Mouse (Mus musculus): ENCODE data around the gene Srcin1. TPM values are rescaled to one million over a fixed set of nuclear protein-coding genes. Genes with fewer than 3 reads are reported as not detected.

Gene Srcin1
- polyA plus RNA-seq, 1 experiment = not detected

- no peaks in the 10 kb centered on the region for H3K36me3 ChIP-seq (ENCODE audit: control insufficient read depth)
- no peaks in the 10 kb centered on the region for H3K9me3 ChIP-seq (ENCODE audit: control insufficient read depth, low read length)
- TF ChIP-seq GATA1 (IDR thresholded peaks at IDR 0.05; ENCODE audit: low read length) (no peak), TAL1 (IDR thresholded peaks at IDR 0.05; ENCODE audit: low read length) (no peak)
- no peak overlapping the region for H3K4me3 ChIP-seq (replicated peaks)
- peaks cover 3% of the 10 kb centered on the region for H3K27me3 ChIP-seq (ENCODE audit: control insufficient read depth)
- peaks cover 16% of the 10 kb centered on the region for H3K4me1 ChIP-seq (ENCODE audit: control insufficient read depth)
These were observed 66.9 kb downstream of the Srcin1 start for GRCm38 (mm10) chr11:97509058-97509457.

- H3K36me3 ChIP-seq (ENCODE audit: control insufficient read depth) = no peaks in the 10 kb centered on the region
- no peak for TF ChIP-seq GATA1 (IDR thresholded peaks at IDR 0.05; ENCODE audit: low read length)
- TF ChIP-seq TAL1 (IDR thresholded peaks at IDR 0.05; ENCODE audit: low read length) = no peak
- no peak overlapping the region for H3K4me3 ChIP-seq (replicated peaks)
- H3K9me3 ChIP-seq (ENCODE audit: control insufficient read depth, low read length) = no peaks in the 10 kb centered on the region
- H3K4me1 ChIP-seq (ENCODE audit: control insufficient read depth) = peaks cover 16% of the 10 kb centered on the region
- H3K27me3 ChIP-seq (ENCODE audit: control insufficient read depth) = peaks cover 3% of the 10 kb centered on the region
These were observed 67.8 kb downstream of the Srcin1 start for GRCm38 (mm10) chr11:97508198-97508597.

- Histone ChIP-seq H3K4me3 (replicated peaks) (no peak overlapping the region), H3K9me3 (ENCODE audit: control insufficient read depth, low read length) (no peaks in the 10 kb centered on the region), H3K4me1 (ENCODE audit: control insufficient read depth) (peaks cover 4% of the 10 kb centered on the region; the same call in 1 of the 2 replicates), H3K36me3 (ENCODE audit: control insufficient read depth) (peaks cover 11% of the 10 kb centered on the region), H3K27me3 (ENCODE audit: control insufficient read depth) (peaks cover 4% of the 10 kb centered on the region)
- no peak for TF ChIP-seq GATA1 (IDR thresholded peaks at IDR 0.05; ENCODE audit: low read length)
- no peak for TF ChIP-seq TAL1 (IDR thresholded peaks at IDR 0.05; ENCODE audit: low read length)
These were observed 69.7 kb downstream of the Srcin1 start for GRCm38 (mm10) chr11:97506331-97506730.

DNA sequence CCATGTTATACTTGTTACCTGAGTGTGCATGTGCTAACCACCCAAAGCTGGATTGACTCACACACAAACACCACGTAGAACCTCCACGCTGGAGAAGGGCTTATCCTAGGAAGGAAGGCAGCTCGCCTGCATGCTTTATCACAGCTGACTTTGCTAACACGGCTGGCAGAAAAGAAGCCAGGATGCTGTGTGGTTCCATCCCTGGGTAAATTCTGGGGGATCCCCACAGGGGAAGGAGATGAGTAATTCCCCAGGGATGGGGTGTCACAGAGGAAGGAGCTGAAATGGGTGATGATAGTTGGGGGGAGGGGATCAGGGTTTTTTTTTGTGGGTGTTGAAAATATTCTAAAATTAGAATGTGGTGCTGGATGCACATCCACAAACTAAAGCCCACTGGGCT is 70.2 kb downstream of the Srcin1 start:
- Histone ChIP-seq H3K4me3 (replicated peaks) (no peak overlapping the region), H3K4me1 (ENCODE audit: control insufficient read depth) (0 out of 2 replicates have a peak, but pooled peaks cover 2% of the 10 kb centered on the region), H3K9me3 (ENCODE audit: control insufficient read depth, low read length) (peaks cover 4% of the 10 kb centered on the region), H3K27me3 (ENCODE audit: control insufficient read depth) (peaks cover 9% of the 10 kb centered on the region), H3K36me3 (ENCODE audit: control insufficient read depth) (peaks cover 16% of the 10 kb centered on the region)
- TF ChIP-seq TAL1 (IDR thresholded peaks at IDR 0.05; ENCODE audit: low read length) (no peak), GATA1 (IDR thresholded peaks at IDR 0.05; ENCODE audit: low read length) (no peak)

DNA sequence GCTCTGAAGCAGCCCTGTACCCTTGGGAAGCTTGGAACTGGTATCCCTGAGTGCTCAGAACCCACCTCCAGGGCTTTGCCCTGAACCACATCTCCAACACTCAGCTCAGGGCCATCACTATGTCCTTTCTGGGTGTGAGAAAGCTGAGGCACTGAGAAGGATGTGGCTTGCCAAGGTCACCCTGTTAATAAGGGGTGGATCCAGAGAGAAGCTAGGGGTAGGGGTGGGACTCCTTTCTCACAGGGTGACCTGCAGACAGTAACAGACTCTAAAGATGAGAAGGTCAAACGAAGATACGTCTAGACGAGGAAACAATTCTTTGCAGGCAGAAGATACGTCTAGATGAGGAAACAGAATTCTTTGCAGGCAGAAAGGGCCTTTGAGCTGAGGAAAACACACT is 73.1 kb downstream of the Srcin1 start:
- H3K27me3 ChIP-seq (ENCODE audit: control insufficient read depth) = peaks cover 24% of the 10 kb centered on the region
- peaks cover 46% of the 10 kb centered on the region for H3K36me3 ChIP-seq (ENCODE audit: control insufficient read depth)
- H3K4me3 ChIP-seq (replicated peaks) = no peak overlapping the region
- peaks cover 25% of the 10 kb centered on the region for H3K9me3 ChIP-seq (ENCODE audit: control insufficient read depth, low read length)
- TF ChIP-seq TAL1 (IDR thresholded peaks at IDR 0.05; ENCODE audit: low read length) (no peak), GATA1 (IDR thresholded peaks at IDR 0.05; ENCODE audit: low read length) (no peak)
- no peaks in the 10 kb centered on the region for H3K4me1 ChIP-seq (ENCODE audit: control insufficient read depth)

DNA sequence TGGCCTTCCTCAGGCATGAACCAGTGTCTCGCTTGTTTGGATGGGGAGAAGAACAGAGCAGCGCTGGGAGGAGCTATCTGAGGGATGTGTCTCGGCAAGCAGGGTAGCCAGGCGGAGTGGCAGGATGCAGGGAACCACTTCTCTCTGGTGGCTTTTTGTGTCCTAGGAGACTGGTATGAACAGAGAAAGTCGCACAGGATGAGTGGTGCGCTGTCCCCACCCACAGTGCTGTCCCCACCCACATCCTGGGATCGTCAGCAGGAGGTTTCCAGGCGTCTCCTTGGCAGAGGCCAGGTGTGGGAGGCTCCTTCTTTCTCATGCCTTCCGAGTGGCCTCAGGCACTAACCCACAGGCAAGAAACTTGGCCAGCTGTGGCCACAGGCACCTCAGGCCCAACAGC is 73.6 kb downstream of the Srcin1 start:
- Histone ChIP-seq H3K9me3 (ENCODE audit: control insufficient read depth, low read length) (peaks cover 25% of the 10 kb centered on the region), H3K36me3 (ENCODE audit: control insufficient read depth) (peaks cover 50% of the 10 kb centered on the region), H3K27me3 (ENCODE audit: control insufficient read depth) (peaks cover 24% of the 10 kb centered on the region), H3K4me1 (ENCODE audit: control insufficient read depth) (no peaks in the 10 kb centered on the region), H3K4me3 (replicated peaks) (no peak overlapping the region)
- TF ChIP-seq GATA1 (IDR thresholded peaks at IDR 0.05; ENCODE audit: low read length) (no peak), TAL1 (IDR thresholded peaks at IDR 0.05; ENCODE audit: low read length) (no peak)

DNA sequence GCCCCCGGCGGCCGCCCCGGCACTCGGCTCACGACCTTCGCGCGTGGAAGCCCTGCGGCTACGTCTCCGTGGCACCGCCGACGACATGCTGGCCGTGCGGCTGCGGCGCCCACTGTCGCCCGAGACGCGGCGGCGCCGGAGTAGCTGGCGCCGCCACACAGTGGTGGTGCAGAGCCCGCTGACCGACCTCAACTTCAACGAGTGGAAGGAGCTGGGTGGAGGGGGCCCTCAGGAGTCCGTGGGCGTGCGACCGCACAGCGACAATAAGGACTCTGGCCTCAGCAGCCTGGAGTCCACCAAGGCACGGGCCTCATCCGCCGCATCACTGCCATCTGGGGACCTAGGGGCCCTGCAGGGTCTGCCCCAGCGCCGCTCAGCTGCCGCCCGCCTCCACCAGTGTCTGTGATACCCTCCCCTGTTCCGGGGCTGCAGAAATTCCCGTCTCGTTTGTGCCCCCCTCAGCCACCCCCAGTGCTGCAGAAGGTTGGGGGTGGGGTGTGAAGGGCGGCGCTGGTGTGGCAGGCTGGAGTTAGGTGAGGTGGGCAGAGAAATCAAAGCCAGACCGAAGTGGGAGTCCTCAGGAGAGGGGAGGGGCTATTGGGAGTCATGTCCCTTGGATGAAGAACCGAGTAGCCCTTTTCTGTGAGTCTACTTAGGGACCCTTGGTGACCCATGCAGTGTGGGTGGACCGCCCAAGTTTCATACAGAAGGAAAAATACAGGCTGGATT is 75.1 kb downstream of the Srcin1 start:
- Histone ChIP-seq H3K4me3 (replicated peaks) (no peak overlapping the region), H3K27me3 (ENCODE audit: control insufficient read depth) (peaks cover 24% of the 10 kb centered on the region), H3K4me1 (ENCODE audit: control insufficient read depth) (no peaks in the 10 kb centered on the region), H3K9me3 (ENCODE audit: control insufficient read depth, low read length) (peaks cover 25% of the 10 kb centered on the region), H3K36me3 (ENCODE audit: control insufficient read depth) (peaks cover 65% of the 10 kb centered on the region)
- TF ChIP-seq TAL1 (IDR thresholded peaks at IDR 0.05; ENCODE audit: low read length) = no peak
- TF ChIP-seq GATA1 (IDR thresholded peaks at IDR 0.05; ENCODE audit: low read length) = no peak

- no peaks in the 10 kb centered on the region for H3K4me1 ChIP-seq (ENCODE audit: control insufficient read depth)
- H3K36me3 ChIP-seq (ENCODE audit: control insufficient read depth) = peaks cover 73% of the 10 kb centered on the region
- no peak for TF ChIP-seq GATA1 (IDR thresholded peaks at IDR 0.05; ENCODE audit: low read length)
- no peak for TF ChIP-seq TAL1 (IDR thresholded peaks at IDR 0.05; ENCODE audit: low read length)
- H3K9me3 ChIP-seq (ENCODE audit: control insufficient read depth, low read length) = peaks cover 25% of the 10 kb centered on the region
- no peak within 1 kb of the TSS for H3K4me3 ChIP-seq (replicated peaks)
- peaks cover 24% of the 10 kb centered on the region for H3K27me3 ChIP-seq (ENCODE audit: control insufficient read depth)
These were observed 75.9 kb downstream of the Srcin1 start, which contains the start of gene 4933428G20Rik for GRCm38 (mm10) chr11:97499865-97500719. Gene 4933428G20Rik (minus strand): TSS chr11:97500340.

DNA sequence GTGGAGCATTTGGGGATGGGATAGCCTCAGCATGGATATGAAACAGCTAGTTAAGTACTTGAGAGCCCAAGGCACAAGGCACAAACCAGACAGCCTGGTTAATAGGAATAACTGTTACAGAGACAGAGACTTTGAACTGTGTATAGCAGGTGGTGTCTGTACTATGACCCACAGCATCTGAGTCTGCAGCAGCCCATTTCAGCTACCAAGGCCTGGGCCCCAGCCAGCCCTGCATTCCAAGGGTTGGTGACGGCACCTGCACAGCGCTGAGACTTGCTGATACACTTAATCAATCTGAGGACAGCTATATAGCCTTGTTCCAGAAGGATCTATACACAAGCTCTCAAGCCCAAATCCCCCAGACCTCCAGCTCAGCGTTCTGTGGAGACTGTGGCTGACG is 78.4 kb downstream of the Srcin1 start:
- TF ChIP-seq TAL1 (IDR thresholded peaks at IDR 0.05; ENCODE audit: low read length) = no peak
- TF ChIP-seq GATA1 (IDR thresholded peaks at IDR 0.05; ENCODE audit: low read length) = no peak
- H3K36me3 ChIP-seq (ENCODE audit: control insufficient read depth) = peaks cover 98% of the 10 kb centered on the region
- H3K9me3 ChIP-seq (ENCODE audit: control insufficient read depth, low read length) = peaks cover 25% of the 10 kb centered on the region
- H3K4me1 ChIP-seq (ENCODE audit: control insufficient read depth) = no peaks in the 10 kb centered on the region
- H3K4me3 ChIP-seq (replicated peaks) = no peak overlapping the region
- peaks cover 24% of the 10 kb centered on the region for H3K27me3 ChIP-seq (ENCODE audit: control insufficient read depth)

Measured in erythroblast, embryonic 14.5 days (primary cell).